Mouse (Mus musculus) liver, embryonic 15.5 days (tissue): ENCODE data around the gene Erc1. TPM values are rescaled to one million over a fixed set of nuclear protein-coding genes. Genes with fewer than 3 reads are reported as not detected.

Source experiments
- ATAC-seq: fragments of 200-750 bp; cut with Nextera tagmentation; 2 replicates; pipeline ENCODE4 v1.8.0; 2017; ENCODE audit warnings: moderate number of reproducible peaks, mild to moderate bottlenecking, moderate library complexity; ENCODE audit not compliant: insufficient read depth
- H3K27ac ChIP-seq: fragments of 300-500 bp; sonication (generic); replicated peaks from 2 replicates; pipeline ENCODE4 v1.5.1; 2015; ENCODE audit warnings: mild to moderate bottlenecking, inconsistent platforms
- H3K27me3 ChIP-seq: fragments of 300-500 bp; sonication (generic); 2 replicates; pipeline ENCODE4 v1.6.1; 2015; ENCODE audit warnings: mild to moderate bottlenecking, inconsistent platforms
- H3K36me3 ChIP-seq: fragments of 300-500 bp; sonication (generic); replicated peaks from 2 replicates; pipeline ENCODE4 v1.6.1; 2015; ENCODE audit warnings: moderate library complexity, mild to moderate bottlenecking, inconsistent platforms
- H3K4me1 ChIP-seq: fragments of 300-500 bp; sonication (generic); replicated peaks from 2 replicates; pipeline ENCODE4 v1.6.1; 2015; ENCODE audit warnings: inconsistent platforms
- H3K4me2 ChIP-seq: fragments of 300-500 bp; sonication (generic); 2 replicates; pipeline ENCODE4 v1.6.1; 2015; ENCODE audit warnings: moderate library complexity, mild to moderate bottlenecking, inconsistent platforms
- H3K4me3 ChIP-seq: fragments of 300-500 bp; sonication (generic); replicated peaks from 2 replicates; pipeline ENCODE4 v1.5.1; 2015; ENCODE audit warnings: mild to moderate bottlenecking, inconsistent platforms
- H3K9ac ChIP-seq: fragments of 300-500 bp; sonication (generic); 2 replicates; pipeline ENCODE4 v1.6.1; 2015; ENCODE audit warnings: moderate library complexity, mild to moderate bottlenecking, inconsistent platforms
- H3K9me3 ChIP-seq: fragments of 300-500 bp; sonication (generic); replicated peaks from 2 replicates; pipeline ENCODE4 v1.6.1; 2016; ENCODE audit warnings: inconsistent platforms
- WGBS: fragments of 180-500 bp; shearing (Covaris S2); methylation state at CpG from one replicate; pipeline ENCODE4 v1.1.7; 2015; ENCODE audit warnings: mixed read lengths; ENCODE audit not compliant: insufficient replicate concordance; 5-methylcytosine and 5-hydroxymethylcytosine counted together
- polyA plus RNA-seq: library from polyadenylated mRNA; unstranded; fragments of >200 nt; fragmentation: Nextera tagmentation; extraction: Ambion mirVana; gene quantifications from 2 replicates; pipeline ENCODE4 v1.2.1, GENCODE M21; 2015

The Erc1 gene
- polyA plus RNA-seq, 1 experiment from 2014 or later, result 3.0 TPM

DNA sequence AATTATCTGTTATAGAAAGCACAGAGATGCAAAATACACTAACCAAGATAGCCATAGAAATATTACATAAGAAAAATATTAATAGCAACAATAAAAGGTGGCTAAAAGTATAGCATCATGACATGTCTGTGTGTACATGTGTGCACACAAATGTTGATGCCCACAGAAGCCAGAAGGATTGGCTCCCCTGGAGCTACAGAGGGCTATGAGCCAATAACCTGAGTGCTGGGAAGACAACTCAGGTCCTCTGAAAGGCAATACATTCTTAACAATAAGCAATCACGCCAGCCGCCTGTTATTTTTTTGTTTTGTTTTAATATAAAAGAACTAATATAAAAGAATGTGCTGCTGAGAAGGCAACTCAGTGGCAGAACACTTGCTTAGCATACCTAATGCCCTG, 44.7 kb downstream of the Erc1 start:
- Histone ChIP-seq H3K27me3 (no peaks in the 10 kb centered on the region), H3K4me1 (no peaks in the 10 kb centered on the region), H3K4me3 (no peak overlapping the region), H3K9me3 (no peaks in the 10 kb centered on the region), H3K36me3 (no peaks in the 10 kb centered on the region), H3K4me2 (no peak overlapping the region), H3K9ac (no peak overlapping the region), H3K27ac (no peak overlapping the region)
- ATAC-seq, result no peak
- WGBS, result 62% methylated on average over 2 of the region's 2 CpGs

- WGBS, result 75% methylated on average over 12 of the region's 12 CpGs
- H3K9ac ChIP-seq, result no peak overlapping the region
Measured at GRCm38 (mm10) chr6:119796911-119797486, 51.0 kb downstream of the Erc1 start.

DNA sequence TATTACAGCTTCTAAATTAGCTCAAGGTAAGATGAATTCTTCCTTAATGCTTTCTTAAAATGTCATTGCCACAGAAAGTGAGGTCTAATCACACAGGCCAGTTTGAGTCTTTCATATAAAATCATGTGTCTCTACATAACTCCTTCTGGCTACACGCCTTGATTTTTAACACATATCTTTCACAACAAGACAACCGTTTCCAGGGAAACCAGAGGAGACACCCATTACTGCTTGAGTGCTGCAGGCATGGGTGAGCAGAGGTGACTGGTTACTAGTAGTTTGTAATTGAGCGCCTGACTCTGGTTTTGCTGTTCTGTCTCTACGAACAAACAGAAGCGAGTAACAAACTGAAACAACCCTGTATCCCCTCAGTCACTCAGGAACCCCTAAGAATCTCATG, 51.7 kb downstream of the Erc1 start:
- Histone ChIP-seq H3K4me3 (no peak overlapping the region), H3K4me2 (no peak overlapping the region), H3K9me3 (no peaks in the 10 kb centered on the region), H3K27ac (no peak overlapping the region), H3K36me3 (no peaks in the 10 kb centered on the region), H3K4me1 (no peaks in the 10 kb centered on the region), H3K9ac (no peak overlapping the region), H3K27me3 (no peaks in the 10 kb centered on the region)
- no peak for ATAC-seq
- 66% methylated on average over 5 of the region's 5 CpGs for WGBS

More at GRCm38 (mm10) chr6:119796911-119797486, 51.0 kb downstream of the Erc1 start:
- Histone ChIP-seq H3K9me3 (no peaks in the 10 kb centered on the region), H3K27ac (no peak overlapping the region), H3K36me3 (no peaks in the 10 kb centered on the region), H3K27me3 (no peaks in the 10 kb centered on the region), H3K4me1 (no peaks in the 10 kb centered on the region), H3K4me2 (no peak overlapping the region), H3K4me3 (no peak overlapping the region)
- no peak for ATAC-seq

DNA sequence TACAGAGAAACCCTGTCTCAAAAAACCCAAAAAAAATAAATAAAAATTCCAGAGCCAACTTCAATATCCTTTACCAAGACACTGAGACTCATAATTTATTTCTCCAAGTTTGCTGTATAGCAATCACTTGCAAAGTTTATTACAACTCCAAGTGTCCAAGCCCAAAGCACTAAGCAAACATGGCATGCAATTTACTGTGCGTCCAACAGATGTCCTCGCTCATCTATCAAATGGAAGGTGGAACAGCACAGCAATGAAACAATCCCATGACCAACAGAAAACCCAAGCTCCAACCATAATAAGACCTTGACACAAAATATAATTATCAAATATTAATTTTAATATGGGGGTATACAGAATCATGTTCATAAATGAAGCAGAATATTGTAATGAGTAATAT, 55.4 kb downstream of the Erc1 start:
- Histone ChIP-seq H3K36me3 (no peaks in the 10 kb centered on the region), H3K27me3 (no peaks in the 10 kb centered on the region), H3K4me2 (no peak overlapping the region), H3K9ac (no peak overlapping the region), H3K27ac (no peak overlapping the region), H3K9me3 (no peaks in the 10 kb centered on the region), H3K4me1 (no peaks in the 10 kb centered on the region), H3K4me3 (no peak overlapping the region)
- no peak for ATAC-seq
- 39% methylated on average over 2 of the region's 2 CpGs for WGBS

DNA sequence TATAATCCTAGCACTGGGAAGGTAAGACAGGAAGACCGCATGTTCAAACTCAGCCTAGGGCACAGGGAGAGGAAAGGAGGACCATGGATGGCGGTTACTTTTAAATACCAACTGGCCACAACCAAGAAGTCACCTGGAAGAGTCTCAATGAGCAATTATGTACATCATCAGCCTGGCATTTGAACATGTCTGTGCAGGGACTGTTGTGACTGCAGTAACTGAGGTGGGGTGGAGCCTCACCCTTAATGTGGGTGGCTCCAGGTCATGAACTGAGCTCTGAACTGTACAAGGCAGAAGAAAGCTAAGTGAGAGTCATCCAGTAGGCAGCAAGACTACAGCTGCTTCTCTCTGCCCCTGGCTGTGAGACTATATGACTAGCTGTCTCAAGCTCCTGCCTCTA, 65.6 kb downstream of the Erc1 start:
- no peaks in the 10 kb centered on the region for H3K4me1 ChIP-seq
- ATAC-seq, result no peak
- H3K27ac ChIP-seq, result no peak overlapping the region
- H3K9ac ChIP-seq, result no peak overlapping the region
- H3K4me3 ChIP-seq, result no peak overlapping the region
- no peak overlapping the region for H3K4me2 ChIP-seq
- H3K27me3 ChIP-seq, result no peaks in the 10 kb centered on the region
- no peaks in the 10 kb centered on the region for H3K9me3 ChIP-seq
- H3K36me3 ChIP-seq, result 0 out of 2 replicates have a peak, but pooled peaks cover 3% of the 10 kb centered on the region
- 78% methylated on average over 2 of the region's 2 CpGs for WGBS

GRCm38 (mm10) chr6:119781109-119781508, 66.9 kb downstream of the Erc1 start:
- H3K9me3 ChIP-seq, result no peaks in the 10 kb centered on the region
- no peaks in the 10 kb centered on the region for H3K27me3 ChIP-seq
- H3K4me1 ChIP-seq, result no peaks in the 10 kb centered on the region
- H3K4me2 ChIP-seq, result no peak overlapping the region
- 66% methylated on average over 3 of the region's 3 CpGs for WGBS
- H3K36me3 ChIP-seq, result 0 out of 2 replicates have a peak, but pooled peaks cover 3% of the 10 kb centered on the region
- ATAC-seq, result no peak
- H3K4me3 ChIP-seq, result no peak overlapping the region
- no peak overlapping the region for H3K9ac ChIP-seq
- H3K27ac ChIP-seq, result no peak overlapping the region

GRCm38 (mm10) chr6:119768778-119769177, 79.2 kb downstream of the Erc1 start:
- ATAC-seq, result no peak
- WGBS, result 51% methylated on average over 1 of the region's 1 CpGs
- no peaks in the 10 kb centered on the region for H3K9me3 ChIP-seq
- no peaks in the 10 kb centered on the region for H3K4me1 ChIP-seq
- H3K36me3 ChIP-seq, result no peaks in the 10 kb centered on the region
- H3K27me3 ChIP-seq, result no peaks in the 10 kb centered on the region
- no peak overlapping the region for H3K9ac ChIP-seq
- no peak overlapping the region for H3K4me2 ChIP-seq
- no peak overlapping the region for H3K27ac ChIP-seq
- no peak overlapping the region for H3K4me3 ChIP-seq

DNA sequence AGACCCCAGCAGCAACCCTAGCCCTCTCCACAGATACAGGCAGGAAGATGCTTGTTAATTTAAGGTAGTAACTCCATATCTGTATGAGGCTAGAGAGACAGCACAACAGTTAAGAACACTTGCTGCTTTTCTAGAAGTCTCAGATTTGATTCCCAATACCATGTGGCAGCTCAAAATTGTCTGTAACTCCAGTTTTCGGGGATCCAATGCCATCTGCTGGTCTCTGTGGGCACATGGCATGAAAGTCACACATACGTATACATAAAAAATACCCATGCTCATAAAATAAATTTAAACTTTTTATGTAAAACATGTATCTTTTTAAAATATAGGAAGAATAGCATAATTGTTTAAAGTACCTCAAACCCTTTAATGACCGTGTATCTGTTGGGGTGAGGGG, 83.6 kb downstream of the Erc1 start:
- Histone ChIP-seq H3K27me3 (no peaks in the 10 kb centered on the region), H3K9ac (no peak overlapping the region), H3K4me2 (no peak overlapping the region), H3K36me3 (no peaks in the 10 kb centered on the region; the same call in 1 of the 2 replicates), H3K9me3 (no peaks in the 10 kb centered on the region), H3K4me3 (no peak overlapping the region), H3K27ac (no peak overlapping the region), H3K4me1 (no peaks in the 10 kb centered on the region)
- 64% methylated on average over 3 of the region's 3 CpGs for WGBS
- no peak for ATAC-seq

GRCm38 (mm10) chr6:119759866-119760265, 88.1 kb downstream of the Erc1 start:
- no peak overlapping the region for H3K4me3 ChIP-seq
- H3K9me3 ChIP-seq, result no peaks in the 10 kb centered on the region
- H3K4me1 ChIP-seq, result no peaks in the 10 kb centered on the region
- no peak overlapping the region for H3K27ac ChIP-seq
- 62% methylated on average over 3 of the region's 3 CpGs for WGBS
- no peaks in the 10 kb centered on the region for H3K27me3 ChIP-seq
- no peak overlapping the region for H3K9ac ChIP-seq
- ATAC-seq, result no peak
- H3K36me3 ChIP-seq, result no peaks in the 10 kb centered on the region; the same call in 1 of the 2 replicates
- H3K4me2 ChIP-seq, result no peak overlapping the region

DNA sequence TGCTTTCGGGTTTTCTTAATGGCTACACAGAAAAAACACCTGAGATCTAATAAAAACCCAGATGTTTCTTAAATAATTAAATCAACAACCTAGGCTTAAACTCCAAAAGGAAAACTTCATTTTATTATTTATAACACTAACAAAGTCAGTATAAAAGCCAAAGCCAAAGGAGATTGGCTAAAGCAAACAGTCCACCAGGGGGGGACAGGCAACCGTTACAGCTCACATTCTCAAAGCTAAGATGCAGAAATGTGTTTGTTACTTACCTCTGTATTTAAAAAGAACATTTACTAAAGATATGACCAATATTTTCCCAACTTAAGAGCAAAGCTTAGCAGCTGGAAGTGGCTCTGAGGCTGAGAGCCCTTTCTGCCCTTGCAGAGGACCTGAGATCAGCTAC, 89.5 kb downstream of the Erc1 start:
- no peaks in the 10 kb centered on the region for H3K27me3 ChIP-seq
- no peak overlapping the region for H3K9ac ChIP-seq
- no peaks in the 10 kb centered on the region for H3K9me3 ChIP-seq
- H3K27ac ChIP-seq, result no peak overlapping the region
- no peaks in the 10 kb centered on the region for H3K4me1 ChIP-seq
- H3K36me3 ChIP-seq, result no peaks in the 10 kb centered on the region; the same call in 1 of the 2 replicates
- no peak for ATAC-seq
- 79% methylated on average over 2 of the region's 2 CpGs for WGBS
- H3K4me2 ChIP-seq, result no peak overlapping the region
- H3K4me3 ChIP-seq, result no peak overlapping the region

- H3K27ac ChIP-seq, result no peak overlapping the region
- no peaks in the 10 kb centered on the region; the same call in 1 of the 2 replicates for H3K36me3 ChIP-seq
- no peak for ATAC-seq
- no peaks in the 10 kb centered on the region for H3K27me3 ChIP-seq
- H3K4me1 ChIP-seq, result no peaks in the 10 kb centered on the region
- H3K4me3 ChIP-seq, result no peak overlapping the region
- H3K9me3 ChIP-seq, result no peaks in the 10 kb centered on the region
- WGBS, result 60% methylated on average over 5 of the region's 5 CpGs
- no peak overlapping the region for H3K9ac ChIP-seq
- no peak overlapping the region for H3K4me2 ChIP-seq
Measured at GRCm38 (mm10) chr6:119757796-119758195, 90.2 kb downstream of the Erc1 start.

DNA sequence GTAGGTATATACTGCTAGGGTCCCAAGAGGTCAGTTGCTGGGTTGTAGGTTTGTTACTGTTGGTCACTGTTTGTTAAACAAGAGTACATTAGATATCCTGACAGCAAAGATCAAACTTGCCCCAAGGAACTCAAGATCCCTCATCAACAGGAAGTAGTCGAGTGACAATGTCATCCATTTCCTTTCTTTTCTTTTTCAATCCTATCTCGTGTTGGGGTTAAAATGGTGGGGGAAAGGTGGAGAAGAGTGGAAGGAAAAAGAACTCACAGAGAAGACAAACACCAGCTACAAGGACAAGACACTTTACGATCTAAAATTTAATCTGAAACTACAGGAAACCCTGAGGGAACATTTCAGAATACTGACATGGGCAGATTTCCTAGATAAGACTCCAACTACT, 92.1 kb downstream of the Erc1 start:
- no peak for ATAC-seq
- no peaks in the 10 kb centered on the region; the same call in 1 of the 2 replicates for H3K36me3 ChIP-seq
- no peaks in the 10 kb centered on the region for H3K4me1 ChIP-seq
- H3K4me3 ChIP-seq, result no peak overlapping the region
- WGBS, result 15% methylated on average over 3 of the region's 3 CpGs
- no peaks in the 10 kb centered on the region for H3K9me3 ChIP-seq
- H3K27ac ChIP-seq, result no peak overlapping the region
- no peaks in the 10 kb centered on the region for H3K27me3 ChIP-seq
- no peak overlapping the region for H3K4me2 ChIP-seq
- H3K9ac ChIP-seq, result no peak overlapping the region
